Mouse (Mus musculus) thymus, adult 2 months (tissue): ENCODE results near the gene Rab40c.

Source experiments
- CTCF ChIP-seq: fragments of 200-500 bp; IDR thresholded peaks from 2 replicates; pipeline ENCODE4 v1.5.1; 2012; ENCODE audit warnings: mild to moderate bottlenecking, control low read depth, low read length, moderate library complexity, borderline replicate concordance; ENCODE audit not compliant: control insufficient read depth, poor library complexity, insufficient read depth; ENCODE audit errors: extremely low read depth
- POLR2A ChIP-seq: fragments of 200-500 bp; IDR thresholded peaks from 2 replicates; pipeline ENCODE4 v1.6.1; 2012; ENCODE audit warnings: mild to moderate bottlenecking, low read length, control low read depth, moderate library complexity; ENCODE audit not compliant: control insufficient read depth, poor library complexity, insufficient read depth; ENCODE audit errors: extremely low read depth

DNA sequence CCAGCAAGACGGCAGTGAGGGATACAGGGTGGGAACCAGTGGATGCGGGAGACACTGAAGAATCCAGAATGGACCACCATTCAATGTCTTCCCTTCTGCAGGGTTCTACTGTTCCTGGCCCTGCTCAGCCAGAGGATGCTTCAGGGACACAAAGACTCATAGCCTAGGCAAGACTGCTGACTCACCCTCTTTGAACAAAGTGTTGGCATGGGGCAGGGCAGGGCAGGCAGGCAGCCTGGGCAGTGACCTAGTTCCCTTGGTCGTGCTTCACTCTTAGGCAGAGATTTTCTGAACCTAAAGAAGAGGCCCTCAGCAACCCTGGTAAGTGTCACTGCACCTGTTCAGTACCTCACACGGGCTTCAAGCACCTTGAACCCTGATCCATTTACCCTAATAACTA lies 7.7 kb downstream of the Rab40c start:
- TF ChIP-seq CTCF: no peak
- TF ChIP-seq POLR2A: no peak
